Mouse (Mus musculus) hindbrain, embryonic 11.5 days (tissue): Measurements from ENCODE around the gene Gda. TPM values are rescaled to one million over a fixed set of nuclear protein-coding genes. Genes with fewer than 3 reads are reported as not detected.

Experiments
- ATAC-seq: fragments of 200-750 bp; cut with Nextera tagmentation; 2 replicates; pipeline ENCODE4 v1.8.0; 2017; ENCODE audit warnings: mild to moderate bottlenecking, moderate TSS enrichment, moderate library complexity; ENCODE audit not compliant: low FRiP score
- DNase-seq: peaks from one replicate; pipeline ENCODE4 v3.0.0-alpha.2; 2015; ENCODE audit warnings: low spot score
- H3K27ac ChIP-seq: fragments of 300-500 bp; sonication (generic); 2 replicates; pipeline ENCODE4 v1.5.1; 2014; ENCODE audit warnings: mild to moderate bottlenecking, low read depth, low read length
- H3K27me3 ChIP-seq: fragments of 300-500 bp; sonication (generic); 2 replicates; pipeline ENCODE4 v1.6.1; 2014; ENCODE audit warnings: mild to moderate bottlenecking, low read length, moderate library complexity, mixed read lengths; ENCODE audit not compliant: control insufficient read depth, insufficient read depth
- H3K36me3 ChIP-seq: fragments of 300-500 bp; sonication (generic); 2 replicates; pipeline ENCODE4 v1.6.1; 2014; ENCODE audit warnings: mild to moderate bottlenecking, low read length, moderate library complexity, mixed read lengths; ENCODE audit not compliant: control insufficient read depth, insufficient read depth
- H3K4me1 ChIP-seq: fragments of 300-500 bp; sonication (generic); replicated peaks from 2 replicates; pipeline ENCODE4 v1.6.1; 2014; ENCODE audit warnings: low read length, mixed read lengths; ENCODE audit not compliant: control insufficient read depth, insufficient read depth
- H3K4me2 ChIP-seq: fragments of 300-500 bp; sonication (generic); replicated peaks from 2 replicates; pipeline ENCODE4 v1.6.1; 2014; ENCODE audit warnings: mild to moderate bottlenecking, low read depth, low read length
- H3K4me3 ChIP-seq: fragments of 300-500 bp; sonication (generic); 2 replicates; pipeline ENCODE4 v1.5.1; 2014; ENCODE audit warnings: low read depth, low read length
- H3K9ac ChIP-seq: fragments of 300-500 bp; sonication (generic); 2 replicates; pipeline ENCODE4 v1.6.1; 2014; ENCODE audit warnings: low read depth, low read length
- H3K9me3 ChIP-seq: fragments of 300-500 bp; sonication (generic); 2 replicates; pipeline ENCODE4 v1.6.1; 2016; ENCODE audit warnings: low read length; ENCODE audit not compliant: control insufficient read depth
- WGBS: fragments of 180-500 bp; shearing (Covaris S2); extraction: QIAGEN DNeasy Blood & Tissue Kit; methylation state at CpG from one replicate; pipeline ENCODE4 v1.1.7; 2014; 5-methylcytosine and 5-hydroxymethylcytosine counted together
- polyA plus RNA-seq: library from polyadenylated mRNA; unstranded; fragments of >200 nt; fragmentation: Nextera tagmentation; extraction: Ambion mirVana; gene quantifications from 2 replicates; pipeline ENCODE4 v1.2.1, GENCODE M21; 2014

Gda gene
- polyA plus RNA-seq, 1 experiment from 2014 or later: 0.08 TPM

DNA sequence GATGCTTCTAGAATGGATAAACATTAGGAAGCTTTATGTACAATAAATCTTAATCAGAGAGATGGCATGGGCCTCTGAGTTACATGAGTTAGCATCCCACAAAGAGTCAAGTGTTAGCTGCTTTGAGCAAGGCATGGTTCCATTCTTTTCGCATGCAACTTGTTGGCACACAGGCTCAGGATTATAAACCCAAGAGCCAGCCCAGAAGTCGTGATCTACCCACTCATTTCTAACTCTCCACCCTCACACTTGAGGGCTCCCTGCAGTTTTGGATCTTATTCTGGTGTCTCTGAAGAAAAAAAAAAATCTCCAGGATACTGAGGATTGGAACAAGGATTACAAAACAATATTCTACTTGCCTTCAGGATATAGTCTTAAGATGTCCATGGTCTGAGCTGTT is 4.5 kb upstream of the Gda start:
- Histone ChIP-seq H3K4me1 (no peaks in the 10 kb centered on the region), H3K9ac (no peak overlapping the region), H3K27me3 (peaks cover under 1% of the 10 kb centered on the region; the same call in 1 of the 2 replicates), H3K9me3 (no peaks in the 10 kb centered on the region), H3K27ac (no peak overlapping the region), H3K36me3 (no peaks in the 10 kb centered on the region), H3K4me3 (no peak overlapping the region), H3K4me2 (no peak overlapping the region)
- no peak for DNase-seq
- no peak for ATAC-seq
- WGBS: 87% methylated on average over 2 of the region's 2 CpGs

DNA sequence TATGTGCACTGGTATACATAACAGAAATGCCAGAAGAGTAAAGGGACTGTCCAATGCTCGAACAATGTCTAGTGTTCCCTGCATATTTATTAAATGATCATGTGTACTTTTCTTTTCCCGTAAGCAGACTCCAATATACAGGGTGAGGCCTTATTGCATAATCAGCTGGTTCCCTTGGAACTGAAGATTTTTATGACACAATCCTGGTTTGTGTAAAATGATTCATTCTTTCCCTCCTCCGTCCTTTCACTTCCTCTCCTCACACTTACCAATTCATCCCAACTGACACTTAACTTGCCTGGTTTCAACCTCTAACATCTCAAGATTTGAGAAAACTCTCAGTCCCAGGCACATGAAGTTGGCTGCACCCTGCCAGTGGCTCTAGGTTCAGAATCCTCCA is 3.5 kb upstream of the Gda start:
- Histone ChIP-seq H3K9me3 (no peaks in the 10 kb centered on the region), H3K9ac (no peak overlapping the region), H3K4me2 (no peak overlapping the region), H3K4me3 (no peak overlapping the region), H3K27ac (no peak overlapping the region), H3K36me3 (no peaks in the 10 kb centered on the region), H3K27me3 (peaks cover 8% of the 10 kb centered on the region), H3K4me1 (no peaks in the 10 kb centered on the region)
- DNase-seq (no peak), ATAC-seq (no peak)
- WGBS: 87% methylated on average over 3 of the region's 3 CpGs

DNA sequence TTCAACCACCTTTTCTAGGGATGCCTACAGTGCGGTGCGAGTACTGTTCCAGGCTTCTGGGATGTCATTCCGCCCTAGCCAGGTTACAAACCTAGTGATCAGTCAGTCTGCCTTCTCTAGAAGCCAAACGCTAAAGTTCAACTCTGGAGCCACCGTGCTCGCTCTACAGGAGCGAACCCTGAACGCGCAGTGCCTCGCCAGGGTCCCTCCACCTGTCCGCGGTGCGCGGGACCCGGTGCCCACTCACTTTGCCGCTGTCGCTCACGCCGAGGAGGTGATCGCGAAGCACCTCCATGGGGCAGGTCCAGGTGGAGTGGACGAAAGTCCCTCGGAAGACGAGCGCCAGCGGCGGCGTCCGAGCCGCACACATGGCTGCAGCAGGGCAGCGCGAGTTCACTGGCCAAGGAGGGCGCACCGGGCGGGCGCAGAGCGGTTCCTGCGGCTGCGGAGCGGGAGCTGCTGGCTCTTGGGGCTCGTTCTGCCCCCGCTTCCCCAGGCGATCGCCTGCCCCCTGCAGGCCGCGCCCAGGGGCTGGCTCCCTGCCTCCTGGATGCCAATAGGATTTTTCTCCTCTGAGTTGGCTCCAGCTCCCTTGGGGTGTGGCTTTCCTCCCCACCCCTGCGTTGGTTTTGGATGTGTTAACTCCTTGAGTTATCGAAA is 994 bp downstream of the Gda start:
- H3K9me3 ChIP-seq: no peaks in the 10 kb centered on the region
- H3K4me1 ChIP-seq: no peaks in the 10 kb centered on the region
- H3K27me3 ChIP-seq: peaks cover 8% of the 10 kb centered on the region
- DNase-seq: peak; percentile 56
- no peak overlapping the region for H3K27ac ChIP-seq
- ATAC-seq: peak; percentile 47
- H3K36me3 ChIP-seq: no peaks in the 10 kb centered on the region
- WGBS: 3% methylated on average over 43 of the region's 48 CpGs
- peak overlapping the region; percentile 76 for H3K4me2 ChIP-seq
- peak overlapping the region; percentile 38 for H3K4me3 ChIP-seq
- no peak overlapping the region for H3K9ac ChIP-seq

DNA sequence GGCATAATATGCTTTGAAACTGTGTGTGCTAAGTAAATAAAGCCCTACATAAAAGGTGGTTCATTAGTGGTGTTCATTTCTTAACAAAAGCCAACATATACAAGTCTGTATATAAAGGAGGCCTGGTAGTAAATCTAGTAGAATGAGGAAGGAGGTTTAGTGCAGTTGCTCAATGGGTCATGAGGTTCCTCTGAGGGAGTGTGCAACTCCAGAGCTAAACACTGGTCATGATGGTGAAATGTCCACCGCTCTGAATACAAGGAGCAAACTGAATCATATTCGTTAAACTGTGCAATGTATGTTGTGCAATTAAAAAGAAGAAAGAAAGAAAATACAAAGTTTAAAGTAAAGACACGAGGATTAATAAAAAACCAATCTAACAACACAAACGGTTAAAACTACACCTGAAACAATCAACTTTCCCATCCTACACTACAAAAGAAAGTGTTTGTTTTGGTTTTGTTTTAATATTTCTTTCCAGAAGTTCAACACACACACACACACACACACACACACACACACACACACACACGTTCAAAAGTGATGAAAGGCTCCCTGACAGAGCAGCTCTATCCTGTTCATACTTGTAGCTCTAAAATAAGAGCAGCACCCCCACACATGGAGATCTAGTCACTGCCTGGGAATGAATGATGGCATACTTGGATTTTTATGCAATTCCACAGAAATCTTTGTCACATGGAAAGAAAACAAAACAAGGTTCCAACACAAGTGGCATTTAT is 11.9 kb downstream of the Gda start:
- 73% methylated on average over 5 of the region's 5 CpGs for WGBS
- DNase-seq: no peak
- Histone ChIP-seq H3K4me1 (no peaks in the 10 kb centered on the region), H3K27ac (no peak overlapping the region), H3K27me3 (no peaks in the 10 kb centered on the region), H3K36me3 (no peaks in the 10 kb centered on the region), H3K9me3 (no peaks in the 10 kb centered on the region), H3K9ac (no peak overlapping the region), H3K4me3 (no peak overlapping the region), H3K4me2 (no peak overlapping the region)
- ATAC-seq: no peak

DNA sequence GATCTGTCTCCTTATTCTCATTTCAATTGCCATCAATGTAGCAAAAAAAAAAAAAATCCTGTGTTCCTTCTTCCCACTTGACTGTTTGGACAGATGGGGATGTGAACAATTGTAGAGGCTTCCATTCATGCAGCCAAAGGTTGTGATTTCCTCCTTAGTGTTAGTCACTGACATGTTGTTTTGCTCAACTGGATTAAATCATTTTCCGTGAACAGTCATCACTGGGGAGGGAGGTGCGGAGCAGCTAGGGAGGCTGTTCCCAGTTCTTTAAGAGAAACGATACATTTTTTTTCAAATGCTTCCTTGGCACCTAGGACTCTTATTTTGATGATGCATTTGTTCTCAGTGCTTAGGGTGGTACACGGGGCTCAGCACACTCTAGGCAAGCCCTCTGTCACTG is 15.8 kb downstream of the Gda start:
- H3K27me3 ChIP-seq: no peaks in the 10 kb centered on the region
- DNase-seq: no peak
- no peak overlapping the region for H3K27ac ChIP-seq
- no peak for ATAC-seq
- no peak overlapping the region for H3K9ac ChIP-seq
- no peaks in the 10 kb centered on the region for H3K4me1 ChIP-seq
- no peaks in the 10 kb centered on the region for H3K36me3 ChIP-seq
- WGBS: 90% methylated on average over 4 of the region's 4 CpGs
- no peak overlapping the region for H3K4me3 ChIP-seq
- no peak overlapping the region for H3K4me2 ChIP-seq
- H3K9me3 ChIP-seq: no peaks in the 10 kb centered on the region

DNA sequence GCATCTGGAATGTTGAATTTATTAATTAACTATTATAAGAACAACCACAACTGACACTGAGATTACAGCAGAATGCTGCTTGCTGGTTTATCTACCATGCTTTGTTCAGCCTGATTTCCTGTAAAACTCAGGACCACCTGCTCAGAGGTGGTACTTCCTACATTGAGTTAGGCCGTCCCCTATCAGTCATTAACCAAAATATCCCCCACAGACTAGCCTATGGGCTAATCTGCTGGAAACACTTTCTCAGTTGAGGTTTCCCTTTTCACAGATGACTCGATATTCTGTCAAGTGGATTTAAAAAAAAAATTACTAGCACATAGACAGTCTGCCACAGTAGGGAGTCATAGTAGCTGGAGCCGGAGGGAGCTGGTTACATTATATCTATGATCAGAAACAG is 31.5 kb downstream of the Gda start:
- H3K27ac ChIP-seq: no peak overlapping the region
- no peaks in the 10 kb centered on the region for H3K4me1 ChIP-seq
- no peak overlapping the region for H3K9ac ChIP-seq
- DNase-seq (no peak), ATAC-seq (no peak)
- 85% methylated on average over 3 of the region's 3 CpGs for WGBS
- H3K36me3 ChIP-seq: no peaks in the 10 kb centered on the region
- no peak overlapping the region for H3K4me2 ChIP-seq
- H3K27me3 ChIP-seq: no peaks in the 10 kb centered on the region
- no peak overlapping the region for H3K4me3 ChIP-seq
- H3K9me3 ChIP-seq: no peaks in the 10 kb centered on the region

DNA sequence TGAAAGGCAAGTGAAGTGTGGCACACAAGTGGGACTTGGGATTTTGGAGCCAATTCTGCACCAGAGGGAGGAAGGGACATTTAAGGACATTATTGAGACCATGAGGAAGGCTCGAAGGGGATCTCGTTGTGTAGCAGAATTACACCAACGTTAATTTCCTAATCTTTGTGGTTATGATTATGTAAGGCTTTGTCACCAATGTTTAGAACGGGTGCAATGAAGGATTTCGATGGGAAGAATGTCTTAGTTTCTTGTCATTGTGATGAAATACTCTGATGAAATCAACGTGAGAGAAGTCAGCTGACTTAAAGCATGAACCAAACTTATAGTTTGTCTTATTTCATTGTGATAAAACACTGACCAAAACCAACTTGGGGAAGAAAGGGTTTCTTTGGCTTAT is 32.4 kb downstream of the Gda start:
- Histone ChIP-seq H3K27me3 (no peaks in the 10 kb centered on the region), H3K36me3 (no peaks in the 10 kb centered on the region), H3K4me3 (no peak overlapping the region), H3K9me3 (no peaks in the 10 kb centered on the region), H3K4me2 (no peak overlapping the region), H3K9ac (no peak overlapping the region), H3K27ac (no peak overlapping the region), H3K4me1 (no peaks in the 10 kb centered on the region)
- ATAC-seq: no peak
- DNase-seq: no peak
- 91% methylated on average over 6 of the region's 6 CpGs for WGBS

DNA sequence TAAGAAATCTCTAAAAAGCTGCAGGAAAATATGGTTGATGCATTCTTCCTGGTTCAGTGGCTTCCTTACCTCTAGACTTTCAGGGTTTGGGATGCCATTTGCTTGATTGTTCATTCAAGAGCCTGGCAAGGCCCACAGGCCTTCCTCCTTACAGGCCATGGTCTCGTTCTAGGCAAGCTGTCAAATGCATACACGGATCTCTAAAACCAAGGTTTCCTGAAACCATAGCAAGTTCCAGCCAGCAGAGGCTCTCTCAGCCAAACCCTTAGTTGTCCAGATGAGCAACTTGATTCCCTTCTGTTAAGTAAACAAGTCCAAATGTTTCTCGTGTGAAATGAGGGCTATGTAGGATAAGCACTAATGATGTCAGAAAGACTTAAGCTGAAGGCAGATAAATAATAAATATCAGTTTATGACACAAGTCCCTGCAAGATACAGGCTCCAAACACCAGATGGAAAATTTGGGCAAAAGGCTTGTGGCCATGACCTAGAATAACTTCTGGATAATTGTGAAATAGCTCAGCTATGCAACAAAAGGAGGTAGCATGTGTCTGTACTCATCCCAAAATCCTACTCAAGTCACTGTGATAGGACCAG is 34.0 kb downstream of the Gda start:
- DNase-seq: no peak
- H3K27ac ChIP-seq: no peak overlapping the region
- H3K4me2 ChIP-seq: no peak overlapping the region
- H3K9ac ChIP-seq: no peak overlapping the region
- no peaks in the 10 kb centered on the region for H3K27me3 ChIP-seq
- no peak overlapping the region for H3K4me3 ChIP-seq
- H3K4me1 ChIP-seq: no peaks in the 10 kb centered on the region
- WGBS: 75% methylated on average over 3 of the region's 3 CpGs
- H3K9me3 ChIP-seq: no peaks in the 10 kb centered on the region
- ATAC-seq: no peak
- H3K36me3 ChIP-seq: no peaks in the 10 kb centered on the region

DNA sequence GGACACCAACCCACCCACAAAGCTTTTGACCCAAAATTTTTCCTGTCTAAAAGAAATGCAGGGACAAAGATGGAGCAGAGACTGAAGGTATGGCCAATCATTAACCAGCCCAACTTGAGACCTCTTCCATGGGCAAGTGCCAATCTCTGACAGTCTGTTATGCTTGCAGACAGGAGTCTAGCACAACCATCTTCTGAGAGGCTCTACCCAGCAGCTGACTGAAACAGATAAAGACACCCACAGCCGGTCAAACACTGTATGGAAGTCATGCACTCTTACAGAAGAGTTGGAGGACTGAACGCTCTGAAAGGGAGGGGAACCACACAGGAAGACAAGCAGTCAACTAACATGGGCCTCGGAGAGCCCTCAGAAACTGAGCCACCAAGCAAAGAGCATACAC is 36.7 kb downstream of the Gda start:
- DNase-seq (no peak), ATAC-seq (no peak)
- Histone ChIP-seq H3K9ac (no peak overlapping the region), H3K27ac (no peak overlapping the region), H3K27me3 (no peaks in the 10 kb centered on the region), H3K4me2 (no peak overlapping the region), H3K4me1 (no peaks in the 10 kb centered on the region), H3K4me3 (no peak overlapping the region), H3K36me3 (no peaks in the 10 kb centered on the region), H3K9me3 (no peaks in the 10 kb centered on the region)
- WGBS: 86% methylated on average over 3 of the region's 3 CpGs
